Mouse (Mus musculus) cortical plate, adult 2 months (tissue): ENCODE measurements at regions not wholly inside any gene's neighbourhood (a gene's known extent, or its start where the extent isn't known, plus 50 kb on each side); places are given as distances from the start of the nearest gene placed in this dataset.

Experiments used
- CTCF ChIP-seq: fragments of 200-500 bp; IDR thresholded peaks from 2 replicates; pipeline ENCODE4 v1.5.1; 2011; ENCODE audit warnings: mild to moderate bottlenecking, control low read depth, low read length; ENCODE audit not compliant: insufficient read depth; ENCODE audit errors: extremely low read depth
- POLR2A ChIP-seq: fragments of 200-500 bp; IDR thresholded peaks from 2 replicates; pipeline ENCODE4 v1.6.1; 2011; ENCODE audit warnings: mild to moderate bottlenecking, low read length, control low read depth; ENCODE audit not compliant: insufficient read depth; ENCODE audit errors: extremely low read depth

- TF ChIP-seq POLR2A (no peak), CTCF (no peak)
Observed at GRCm38 (mm10) chr1:42098580-42098979, 597.0 kb upstream of the Pou3f3 start.
